Mouse (Mus musculus) splenic B cell, adult 2 months (primary cell): Measurements from ENCODE around the gene Mrpl4.
"Not testable (repeated sequence)": the region's sequence is repeated elsewhere in the genome, so short reads cannot be mapped to it uniquely, and the experiment has no call there.

ENCODE experiments used
- DNase-seq: peaks from one replicate; pipeline ENCODE4 v3.0.0-alpha.2; 2011; ENCODE audit warnings: low read depth, low spot score
- H3K27me3 ChIP-seq: 2 replicates; pipeline ENCODE4 v1.6.1; 2012; ENCODE audit warnings: mild to moderate bottlenecking, low read length, moderate library complexity, mixed read lengths; ENCODE audit not compliant: control insufficient read depth, poor library complexity, insufficient read depth, severe bottlenecking
- H3K36me3 ChIP-seq: 2 replicates; pipeline ENCODE4 v1.6.1; 2012; ENCODE audit warnings: mild to moderate bottlenecking, low read length, moderate library complexity, mixed read lengths; ENCODE audit not compliant: control insufficient read depth, poor library complexity, insufficient read depth, severe bottlenecking

Mrpl4 gene

DNA sequence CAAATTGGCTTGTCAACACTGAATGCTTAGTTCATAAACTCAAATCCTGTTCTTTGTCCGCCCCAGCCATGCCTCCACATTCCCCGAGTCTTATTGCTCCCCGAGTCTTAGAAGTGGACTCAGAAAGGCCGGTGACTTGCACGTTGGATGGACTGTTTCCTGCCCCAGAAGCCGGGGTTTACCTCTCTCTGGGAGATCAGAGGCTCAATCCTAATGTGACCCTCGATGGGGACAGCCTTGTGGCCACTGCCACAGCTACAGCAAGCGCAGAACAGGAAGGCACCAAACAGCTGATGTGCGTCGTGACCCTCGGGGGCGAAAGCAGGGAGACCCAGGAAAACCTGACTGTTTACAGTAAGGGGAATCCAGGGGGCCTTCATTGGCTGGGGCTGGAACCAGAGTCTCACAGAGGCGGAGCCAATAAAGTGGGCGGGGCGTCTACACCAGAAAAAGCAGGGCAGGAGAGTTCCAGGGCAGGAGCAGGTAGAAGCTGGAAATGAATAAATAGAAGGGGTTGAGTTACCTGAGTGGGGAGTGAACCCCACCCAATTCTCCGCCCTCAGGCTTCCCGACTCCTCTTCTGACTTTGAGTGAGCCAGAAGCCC is 32.0 kb downstream of the Mrpl4 start:
- Histone ChIP-seq H3K36me3 (no peaks in the 10 kb centered on the region; the same call in 1 of the 2 replicates), H3K27me3 (no peaks in the 10 kb centered on the region; the same call in 1 of the 2 replicates)
- peak; percentile 33 for DNase-seq

DNA sequence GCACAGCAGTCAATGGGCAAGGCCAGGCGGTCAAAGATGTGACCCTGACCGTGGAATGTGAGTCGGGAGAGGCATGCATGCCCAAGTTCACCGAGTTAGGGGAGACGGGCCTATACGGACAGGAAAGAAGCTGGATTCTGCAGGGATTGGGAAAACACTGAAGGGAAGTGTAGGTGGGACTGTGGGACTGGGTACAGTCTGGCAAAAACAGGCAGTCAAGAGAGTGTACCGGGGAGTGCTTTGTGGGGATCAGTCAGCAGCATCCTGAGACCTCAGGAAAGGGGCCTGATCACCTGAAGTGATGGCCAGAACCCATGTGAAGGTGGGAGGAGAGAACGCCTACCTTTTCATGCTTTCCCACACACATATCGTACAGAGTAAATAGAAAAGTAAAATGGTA is 33.0 kb downstream of the Mrpl4 start:
- no peak for DNase-seq
- H3K36me3 ChIP-seq: no peaks in the 10 kb centered on the region; the same call in 1 of the 2 replicates
- H3K27me3 ChIP-seq: no peaks in the 10 kb centered on the region; the same call in 1 of the 2 replicates

DNA sequence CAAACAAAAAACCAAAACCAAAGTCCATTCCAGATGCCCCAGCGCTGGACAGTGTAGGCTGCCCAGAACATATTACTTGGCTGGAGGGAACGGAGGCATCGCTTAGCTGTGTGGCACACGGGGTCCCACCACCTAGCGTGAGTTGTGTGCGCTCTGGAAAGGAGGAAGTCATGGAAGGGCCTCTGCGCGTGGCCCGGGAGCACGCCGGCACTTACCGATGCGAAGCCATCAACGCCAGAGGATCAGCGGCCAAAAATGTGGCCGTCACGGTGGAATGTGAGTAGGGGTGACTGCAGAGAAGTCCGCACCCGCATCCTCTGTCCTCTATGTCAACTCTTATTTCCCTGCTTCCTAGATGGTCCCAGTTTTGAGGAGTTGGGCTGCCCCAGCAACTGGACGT is 33.6 kb downstream of the Mrpl4 start:
- DNase-seq: no peak
- no peaks in the 10 kb centered on the region; the same call in 1 of the 2 replicates for H3K36me3 ChIP-seq
- no peaks in the 10 kb centered on the region; the same call in 1 of the 2 replicates for H3K27me3 ChIP-seq

DNA sequence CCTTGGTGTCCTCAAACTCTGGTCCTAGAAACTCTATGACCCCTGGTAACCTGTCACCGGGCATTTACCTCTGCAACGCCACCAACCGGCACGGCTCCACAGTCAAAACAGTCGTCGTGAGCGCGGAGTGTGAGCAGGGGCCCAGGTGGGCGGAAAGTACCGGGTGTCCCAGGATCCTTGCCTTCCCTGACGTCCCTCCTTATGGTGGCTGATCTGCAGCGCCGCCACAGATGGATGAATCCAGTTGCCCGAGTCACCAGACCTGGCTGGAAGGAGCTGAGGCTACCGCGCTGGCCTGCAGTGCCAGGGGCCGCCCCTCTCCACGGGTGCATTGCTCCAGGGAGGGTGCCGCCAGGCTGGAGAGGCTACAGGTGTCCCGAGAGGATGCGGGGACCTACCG is 34.1 kb downstream of the Mrpl4 start:
- Histone ChIP-seq H3K36me3 (no peaks in the 10 kb centered on the region; the same call in 1 of the 2 replicates), H3K27me3 (no peaks in the 10 kb centered on the region; the same call in 1 of the 2 replicates)
- DNase-seq: no peak

DNA sequence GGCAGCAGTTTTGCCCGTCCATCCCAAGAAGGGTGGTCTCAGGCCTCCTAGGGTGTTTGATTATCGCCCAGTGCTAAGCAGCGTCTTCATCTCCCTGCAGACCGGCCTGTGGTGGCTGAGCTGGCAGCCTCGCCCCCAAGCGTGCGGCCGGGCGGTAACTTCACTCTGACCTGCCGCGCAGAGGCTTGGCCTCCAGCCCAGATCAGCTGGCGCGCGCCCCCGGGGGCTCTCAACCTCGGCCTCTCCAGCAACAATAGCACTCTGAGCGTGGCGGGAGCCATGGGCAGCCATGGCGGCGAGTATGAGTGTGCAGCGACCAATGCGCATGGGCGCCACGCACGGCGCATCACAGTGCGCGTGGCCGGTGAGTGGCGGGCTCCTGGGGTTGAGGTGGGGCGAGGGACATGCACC is 34.9 kb downstream of the Mrpl4 start:
- Histone ChIP-seq H3K27me3 (no peaks in the 10 kb centered on the region; the same call in 1 of the 2 replicates), H3K36me3 (no peaks in the 10 kb centered on the region; the same call in 1 of the 2 replicates)
- no peak for DNase-seq

DNA sequence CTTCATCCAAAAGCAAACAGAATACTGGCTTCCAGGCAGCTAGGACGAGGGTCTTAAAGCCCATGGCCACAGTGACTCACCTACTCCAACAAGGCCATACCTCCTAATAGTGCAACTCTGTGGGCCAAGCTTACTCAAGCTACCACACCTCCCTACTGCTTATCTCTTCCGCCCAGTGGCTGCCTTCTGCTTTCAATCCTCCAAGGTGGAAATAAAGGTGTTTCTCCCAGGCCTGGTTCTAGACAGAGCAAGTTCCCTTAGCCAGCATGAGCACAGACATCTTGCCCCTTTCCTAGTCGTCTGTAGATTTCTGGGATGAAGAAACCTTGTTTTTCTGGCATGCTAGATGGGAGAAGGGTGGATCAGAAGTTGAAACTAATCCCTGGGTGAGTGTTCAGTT is 37.2 kb downstream of the Mrpl4 start:
- Histone ChIP-seq H3K36me3 (no peaks in the 10 kb centered on the region; the same call in 1 of the 2 replicates), H3K27me3 (no peaks in the 10 kb centered on the region; the same call in 1 of the 2 replicates)
- DNase-seq: no peak

DNA sequence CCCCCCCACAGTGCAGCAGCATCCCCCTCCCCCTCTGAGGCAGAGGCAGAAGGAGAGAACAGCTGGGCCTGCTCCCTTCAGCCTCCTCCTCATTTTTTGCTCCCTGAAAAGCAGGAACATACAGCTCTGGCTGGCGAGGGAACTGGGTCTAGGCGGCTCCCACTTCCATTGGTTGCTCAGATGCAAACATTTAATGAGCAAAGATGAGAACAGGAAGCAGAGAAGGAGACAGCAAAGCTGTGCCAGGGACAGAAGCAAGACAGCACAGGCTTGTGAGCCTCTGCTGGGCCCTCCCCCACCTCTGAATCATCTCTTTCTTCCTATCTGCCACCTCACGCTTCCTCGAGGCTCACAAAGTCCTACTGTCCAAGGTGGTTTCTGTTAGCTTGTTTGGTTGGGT is 38.8 kb downstream of the Mrpl4 start:
- no peak for DNase-seq
- H3K36me3 ChIP-seq: no peaks in the 10 kb centered on the region; the same call in 1 of the 2 replicates

DNA sequence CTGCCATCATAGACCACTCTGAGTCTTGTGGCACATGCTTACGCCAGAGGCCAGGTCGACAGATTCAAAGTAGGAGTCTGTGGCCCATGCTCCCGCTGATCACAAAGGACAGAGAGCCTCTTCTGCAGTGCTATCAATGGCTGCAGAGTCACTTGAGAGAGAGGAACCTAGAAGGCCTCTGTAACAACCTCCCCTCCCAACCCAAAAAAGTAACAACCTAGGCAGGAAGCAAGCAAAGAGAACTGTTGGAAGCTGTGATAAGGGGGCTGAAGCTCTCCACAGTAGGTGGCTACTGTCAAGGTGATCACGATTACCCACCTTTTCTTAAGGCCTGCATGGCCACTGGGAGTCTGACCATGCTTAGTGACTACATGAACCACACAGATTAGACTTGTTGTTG is 41.0 kb downstream of the Mrpl4 start:
- DNase-seq: no peak
- H3K27me3 ChIP-seq: no peaks in the 10 kb centered on the region
- H3K36me3 ChIP-seq: no peaks in the 10 kb centered on the region

More for the DNA sequence above, 38.8 kb downstream of the Mrpl4 start:
- H3K27me3 ChIP-seq: no peaks in the 10 kb centered on the region

DNA sequence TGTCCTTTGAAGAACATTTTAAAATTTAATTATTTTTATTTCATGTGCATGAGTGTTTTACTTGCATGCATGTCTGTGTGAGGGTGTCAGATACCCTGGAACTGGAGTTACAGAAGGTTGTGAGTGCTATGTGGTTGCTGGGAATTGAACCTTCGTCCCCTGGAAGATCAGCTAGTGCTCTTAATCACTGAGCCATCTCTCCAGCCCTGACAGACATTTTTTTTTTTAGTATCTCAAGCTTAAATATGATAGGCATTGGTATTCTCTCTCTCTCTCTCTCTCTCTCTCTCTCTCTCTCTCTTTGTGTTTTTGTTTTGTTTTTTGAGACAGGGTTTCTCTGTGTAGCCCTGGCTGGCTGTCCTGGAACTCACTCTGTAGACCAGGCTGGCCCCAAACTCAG is 42.2 kb downstream of the Mrpl4 start:
- DNase-seq, H3K27me3 ChIP-seq, H3K36me3 ChIP-seq: not testable (repeated sequence)

DNA sequence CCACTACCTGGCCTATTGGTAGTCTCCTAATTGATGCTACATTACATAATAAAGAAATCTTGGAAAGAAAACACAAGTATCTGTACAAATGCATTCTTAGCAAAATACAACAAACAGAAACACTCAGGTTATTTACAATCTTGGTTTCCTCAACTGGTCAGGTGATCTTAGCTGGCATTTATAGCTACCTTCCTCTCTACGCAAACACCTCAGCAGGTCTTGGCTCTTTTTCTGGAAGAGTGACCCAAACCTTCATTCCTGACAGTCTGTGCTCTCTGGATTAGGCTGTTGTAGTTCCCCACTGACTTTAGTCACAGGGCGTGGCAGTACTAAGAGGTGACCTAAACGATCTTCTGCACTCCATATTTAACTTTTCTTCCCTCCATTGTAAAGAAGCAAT is 42.7 kb downstream of the Mrpl4 start:
- DNase-seq: no peak

DNA sequence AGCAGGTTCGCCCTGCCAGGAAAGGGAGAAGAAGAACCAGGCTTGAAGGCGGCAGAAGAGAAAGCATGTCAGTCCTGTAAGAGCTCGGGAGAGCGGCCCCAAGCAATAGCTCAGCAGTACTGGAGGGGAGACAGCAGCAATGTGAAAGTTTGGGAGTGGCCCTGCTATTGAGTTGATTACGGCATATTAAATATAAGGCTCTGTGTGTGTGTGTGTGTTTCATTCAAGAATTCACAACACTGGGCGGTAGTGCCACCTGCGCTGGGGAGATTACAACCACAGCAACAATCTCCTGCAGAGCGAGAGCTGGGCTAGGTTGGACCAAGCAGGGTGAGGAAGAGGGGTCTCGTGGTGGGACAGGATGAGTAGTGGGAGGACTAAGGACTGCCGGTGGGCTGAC is 49.0 kb downstream of the Mrpl4 start:
- no peaks in the 10 kb centered on the region for H3K27me3 ChIP-seq
- no peaks in the 10 kb centered on the region for H3K36me3 ChIP-seq
- no peak for DNase-seq

More for the DNA sequence above, 42.7 kb downstream of the Mrpl4 start:
- Histone ChIP-seq H3K36me3 (no peaks in the 10 kb centered on the region), H3K27me3 (no peaks in the 10 kb centered on the region)
